Mouse (Mus musculus) lung, postnatal 0 days (tissue): ENCODE results near the gene Prdm11.

Experiments
- CTCF ChIP-seq: IDR thresholded peaks from 2 replicates; pipeline ENCODE4 v1.5.1; 2016; ENCODE audit warnings: antibody characterized with exemption, mild to moderate bottlenecking
- EP300 ChIP-seq: IDR thresholded peaks from 2 replicates; pipeline ENCODE4 v1.6.1; 2016; ENCODE audit warnings: antibody characterized with exemption, mild to moderate bottlenecking, control low read depth

GRCm38 (mm10) chr2:92945125-92945746 lies 100.7 kb downstream of the Prdm11 start:
- TF ChIP-seq CTCF (no peak), EP300 (no peak)
